Mouse (Mus musculus): ENCODE measurements around the gene Hbb-bs. TPM values are rescaled to one million over a fixed set of nuclear protein-coding genes. Genes with fewer than 3 reads are reported as not detected.
"Not testable (repeated sequence)": the region's sequence is repeated elsewhere in the genome, so short reads cannot be mapped to it uniquely, and the experiment has no call there.

Gene Hbb-bs
- total and polyA plus RNA-seq, 3 experiments: 5.7 TPM; not detected in 2

DNA sequence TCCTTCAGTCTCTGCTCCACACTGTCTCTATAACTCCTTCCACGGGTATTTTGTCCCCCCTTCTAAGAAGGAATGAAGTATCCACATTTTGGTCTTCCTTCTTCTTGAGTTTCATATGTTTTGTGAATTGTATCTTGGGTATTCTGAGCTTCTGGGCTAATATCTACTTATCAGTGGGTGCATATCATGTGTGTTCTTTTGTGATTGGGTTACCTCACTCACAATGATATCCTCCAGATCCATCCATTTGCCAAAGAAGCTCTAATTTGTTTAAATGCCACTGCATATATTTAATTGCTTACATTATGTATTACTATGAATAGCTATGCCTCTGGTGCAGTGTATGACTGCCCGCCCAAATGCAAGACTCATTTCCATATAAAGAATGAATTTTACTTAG is 19.8 kb downstream of the Hbb-bs start:
- H3K9me3 ChIP-seq (replicated peaks; ENCODE audit: low read length); H3K79me2 ChIP-seq (replicated peaks; ENCODE audit: control insufficient read depth, extremely low read depth, insufficient read depth, poor library complexity, severe bottlenecking); H3K27me3 ChIP-seq (replicated peaks); H3K4me2 ChIP-seq (ENCODE audit: insufficient read depth, low read depth, poor library complexity, severe bottlenecking); H3K36me3 ChIP-seq (replicated peaks in 1 of 2; ENCODE audit: control insufficient read depth in 1 of 2, insufficient read depth in 1 of 2, low read length in 1 of 2); dilution Hi-C loops (cut with MboI; ENCODE audit: extremely low pct_ligation_motif_present, extremely low pct_unique_long_range_greater_than_20kb, low sequenced_read_pairs); H3K9ac ChIP-seq (ENCODE audit: insufficient read depth, low read depth); H3K4me3 ChIP-seq (replicated peaks in 1 of 3; ENCODE audit: low read depth in 2 of 3, low read length in 2 of 3, poor library complexity in 1 of 3); DNase-seq (ENCODE audit: extremely low read depth); H3K27ac ChIP-seq (ENCODE audit: insufficient read depth, low read depth); in situ Hi-C loops (cut with MboI; ENCODE audit: low pct_ligation_motif_present, low pct_unique_long_range_greater_than_20kb, low sequenced_read_pairs): not testable (repeated sequence)
- peaks cover 2 to 38% of the 10 kb centered on the region in 2 experiments; a peak in 3 of 4 replicates for H3K4me1 ChIP-seq (ENCODE audit: control insufficient read depth in 1 of 2, insufficient read depth in 2 of 2)

DNA sequence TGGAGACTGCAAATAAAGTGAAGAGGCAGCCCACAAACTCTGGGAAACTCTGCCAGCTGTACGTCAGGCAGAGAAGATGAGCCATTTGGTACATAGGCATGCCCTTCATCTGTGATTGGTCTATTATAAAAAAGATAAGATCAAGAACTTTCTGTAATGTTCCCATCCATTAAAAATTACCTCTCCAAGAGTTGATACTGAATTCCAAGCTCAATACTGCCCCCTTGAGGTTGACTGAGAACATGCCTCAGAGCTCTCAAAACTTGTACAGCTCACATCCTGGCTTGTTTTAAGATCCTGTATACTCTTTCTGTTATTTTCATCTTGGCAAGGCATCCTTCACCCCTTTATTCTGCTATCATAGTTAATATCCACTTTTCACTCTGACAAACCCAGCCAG is 21.0 kb downstream of the Hbb-bs start:
- H3K4me3 ChIP-seq (replicated peaks in 1 of 3; ENCODE audit: low read depth in 2 of 3, low read length in 2 of 3, poor library complexity in 1 of 3): no peak overlapping the region
- H3K79me2 ChIP-seq (replicated peaks; ENCODE audit: control insufficient read depth, extremely low read depth, insufficient read depth, poor library complexity, severe bottlenecking): no peaks in the 10 kb centered on the region
- TF ChIP-seq E2F4 (IDR thresholded peaks at IDR 0.05; ENCODE audit: insufficient replicate concordance, low read depth, low read length) (no peak), SMC3 (IDR thresholded peaks at IDR 0.05; ENCODE audit: low read depth, low read length) (peak; percentile 45), CTCF (conservative IDR thresholded peaks at IDR 0.05 in 1 of 2, IDR thresholded peaks at IDR 0.05 in 1 of 2; ENCODE audit: low read depth in 2 of 2, low read length in 2 of 2) (peak; percentile 67 to 77), CHD2 (IDR thresholded peaks at IDR 0.05; ENCODE audit: low read length) (no peak), RAD21 (IDR thresholded peaks at IDR 0.05; ENCODE audit: low read depth, low read length) (peak; percentile 55)
- H3K27me3 ChIP-seq (replicated peaks): no peaks in the 10 kb centered on the region
- peaks cover 0 to 34% of the 10 kb centered on the region in 2 experiments; a peak in 2 of 4 replicates for H3K4me1 ChIP-seq (ENCODE audit: control insufficient read depth in 1 of 2, insufficient read depth in 2 of 2)
- DNase-seq (ENCODE audit: extremely low read depth): peak; percentile 55
- dilution Hi-C loops (cut with MboI; ENCODE audit: extremely low pct_ligation_motif_present, extremely low pct_unique_long_range_greater_than_20kb, low sequenced_read_pairs): no loop called here
- H3K9ac ChIP-seq (ENCODE audit: insufficient read depth, low read depth): no peak overlapping the region
- H3K9me3 ChIP-seq (replicated peaks; ENCODE audit: low read length): no peaks in the 10 kb centered on the region
- no peaks in the 10 kb centered on the region for H3K36me3 ChIP-seq (replicated peaks in 1 of 2; ENCODE audit: control insufficient read depth in 1 of 2, insufficient read depth in 1 of 2, low read length in 1 of 2)
- no peak overlapping the region for H3K4me2 ChIP-seq (ENCODE audit: insufficient read depth, low read depth, poor library complexity, severe bottlenecking)
- H3K27ac ChIP-seq (ENCODE audit: insufficient read depth, low read depth): no peak overlapping the region
- in situ Hi-C loops (cut with MboI; ENCODE audit: low pct_ligation_motif_present, low pct_unique_long_range_greater_than_20kb, low sequenced_read_pairs): no loop called here

DNA sequence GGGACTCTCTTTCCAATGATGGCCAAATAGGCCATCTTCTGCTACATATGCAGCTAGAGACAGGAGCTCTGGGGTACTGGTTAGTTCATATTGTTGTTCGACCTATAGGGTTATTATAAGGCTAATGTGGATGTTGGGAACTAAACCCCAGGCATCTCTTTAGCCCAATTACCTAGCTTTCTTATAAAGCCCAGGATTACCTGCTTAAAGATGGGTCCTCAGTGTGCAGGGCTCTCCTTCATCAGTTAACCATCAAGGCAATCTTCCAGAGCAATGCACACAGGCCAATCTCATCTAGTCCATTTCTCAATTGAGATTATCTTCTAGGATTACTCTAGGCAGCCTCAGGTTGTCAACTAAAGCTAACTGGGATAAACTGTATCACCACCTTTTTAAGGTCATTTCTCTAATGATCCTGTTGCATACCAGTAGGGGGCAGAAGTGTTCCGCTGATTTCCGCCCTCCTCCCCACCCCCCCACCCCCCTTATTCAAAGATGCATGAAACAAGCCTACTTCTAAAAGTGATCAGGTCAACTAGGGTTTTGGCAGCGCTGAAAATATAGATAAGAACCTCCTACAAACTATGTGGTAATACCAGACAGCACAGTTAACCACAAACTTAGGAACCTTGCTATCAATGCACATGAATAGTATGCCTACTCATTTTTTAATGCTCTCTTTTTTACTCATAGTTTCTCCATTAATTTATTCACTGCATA is 35.1 kb downstream of the Hbb-bs start:
- H3K9me3 ChIP-seq (replicated peaks; ENCODE audit: low read length): no peaks in the 10 kb centered on the region
- dilution Hi-C loops (cut with MboI; ENCODE audit: extremely low pct_ligation_motif_present, extremely low pct_unique_long_range_greater_than_20kb, low sequenced_read_pairs) (no loop called here), in situ Hi-C loops (cut with MboI; ENCODE audit: low pct_ligation_motif_present, low pct_unique_long_range_greater_than_20kb, low sequenced_read_pairs) (no loop called here)
- no peaks in the 10 kb centered on the region for H3K27me3 ChIP-seq (replicated peaks)
- no peaks in the 10 kb centered on the region for H3K4me1 ChIP-seq (ENCODE audit: control insufficient read depth in 1 of 2, insufficient read depth in 2 of 2)
- no peak overlapping the region for H3K4me3 ChIP-seq (replicated peaks in 1 of 3; ENCODE audit: low read depth in 2 of 3, low read length in 2 of 3, poor library complexity in 1 of 3)
- H3K27ac ChIP-seq (ENCODE audit: insufficient read depth, low read depth): no peak overlapping the region
- no peak overlapping the region for H3K9ac ChIP-seq (ENCODE audit: insufficient read depth, low read depth)
- TF ChIP-seq MAFK (IDR thresholded peaks at IDR 0.05; ENCODE audit: insufficient replicate concordance, low read length) (no peak), ZMIZ1 (IDR thresholded peaks at IDR 0.05; ENCODE audit: low read depth, low read length) (no peak), RAD21 (IDR thresholded peaks at IDR 0.05; ENCODE audit: low read depth, low read length) (peak; percentile 54), MAZ (IDR thresholded peaks at IDR 0.05; ENCODE audit: low read depth, low read length) (0 out of 2 replicates have a peak, but pooled peaks have one; percentile 24), MXI1 (IDR thresholded peaks at IDR 0.05; ENCODE audit: low read depth, low read length) (no peak), SMC3 (IDR thresholded peaks at IDR 0.05; ENCODE audit: low read depth, low read length) (peak; percentile 55), TCF12 (IDR thresholded peaks at IDR 0.05; ENCODE audit: low read depth, low read length) (no peak), CTCF (conservative IDR thresholded peaks at IDR 0.05 in 1 of 2, IDR thresholded peaks at IDR 0.05 in 1 of 2; ENCODE audit: low read depth in 2 of 2, low read length in 2 of 2) (peak; percentile 27 to 65; a peak in 3 of 4 replicates)
- H3K36me3 ChIP-seq (replicated peaks in 1 of 2; ENCODE audit: control insufficient read depth in 1 of 2, insufficient read depth in 1 of 2, low read length in 1 of 2): no peaks in the 10 kb centered on the region
- no peak overlapping the region for H3K4me2 ChIP-seq (ENCODE audit: insufficient read depth, low read depth, poor library complexity, severe bottlenecking)
- no peaks in the 10 kb centered on the region for H3K79me2 ChIP-seq (replicated peaks; ENCODE audit: control insufficient read depth, extremely low read depth, insufficient read depth, poor library complexity, severe bottlenecking)
- peak; percentile 52 for DNase-seq (ENCODE audit: extremely low read depth)
